Mouse (Mus musculus): ENCODE measurements around the gene Gpank1. TPM values are rescaled to one million over a fixed set of nuclear protein-coding genes. Genes with fewer than 3 reads are reported as not detected.

The Gpank1 gene
- total RNA-seq, 2 experiments from 2014 or later: 11.1 to 12.1 TPM

GRCm38 (mm10) chr17:35131500-35132173 is 10.4 kb downstream of the Gpank1 start, which contains the start of gene Apom:
Gene Apom (minus strand): TSS chr17:35132050.
- DNase-seq: no peak

GRCm38 (mm10) chr17:35132174-35132560 is 10.9 kb downstream of the Gpank1 start:
- DNase-seq: no peak

GRCm38 (mm10) chr17:35133517-35133916 is 12.3 kb downstream of the Gpank1 start:
- DNase-seq: no peak

- peak; percentile 94 to 95 for DNase-seq
These were observed 13.7 kb downstream of the Gpank1 start, which contains the start of gene Bag6 for GRCm38 (mm10) chr17:35134801-35135590. Gene Bag6 (plus strand): TSS chr17:35135178.

GRCm38 (mm10) chr17:35135591-35136320 is 14.5 kb downstream of the Gpank1 start:
- DNase-seq: no peak

GRCm38 (mm10) chr17:35139269-35139668 is 18.0 kb downstream of the Gpank1 start:
- peak; percentile 48 to 50 for DNase-seq

- peak; percentile 47 to 67 for DNase-seq
These were observed 19.3 kb downstream of the Gpank1 start for GRCm38 (mm10) chr17:35140490-35140996.

- DNase-seq: peak; percentile 91 to 92
These were observed 20.7 kb downstream of the Gpank1 start for GRCm38 (mm10) chr17:35141971-35142370.

- DNase-seq: no peak
These were observed 24.9 kb downstream of the Gpank1 start for GRCm38 (mm10) chr17:35146139-35146538.

- DNase-seq: no peak
These were observed 26.1 kb downstream of the Gpank1 start for GRCm38 (mm10) chr17:35147348-35147747.

GRCm38 (mm10) chr17:35147922-35148639 is 26.8 kb downstream of the Gpank1 start:
- DNase-seq: peak in 1 of 2 experiments; percentile 12

GRCm38 (mm10) chr17:35152121-35152520 is 30.9 kb downstream of the Gpank1 start:
- DNase-seq: no peak

GRCm38 (mm10) chr17:35153077-35153476 is 31.8 kb downstream of the Gpank1 start:
- no peak for DNase-seq

GRCm38 (mm10) chr17:35153931-35154330 is 32.7 kb downstream of the Gpank1 start:
- no peak for DNase-seq

- DNase-seq: no peak
These were observed 33.4 kb downstream of the Gpank1 start for GRCm38 (mm10) chr17:35154616-35155015.

GRCm38 (mm10) chr17:35155451-35155850 is 34.2 kb downstream of the Gpank1 start:
- no peak for DNase-seq

- DNase-seq: no peak
These were observed 35.4 kb downstream of the Gpank1 start for GRCm38 (mm10) chr17:35156461-35157200.

- DNase-seq: no peak
These were observed 36.0 kb downstream of the Gpank1 start for GRCm38 (mm10) chr17:35157254-35157653.

- no peak for DNase-seq
These were observed 36.5 kb downstream of the Gpank1 start for GRCm38 (mm10) chr17:35157661-35158175.

GRCm38 (mm10) chr17:35158850-35159593 is 37.8 kb downstream of the Gpank1 start:
- no peak for DNase-seq

Measured in adrenal gland, postnatal 36 days (tissue).